Comparison of ENCODE assay signal across 8 mouse cellular contexts in the genomic region with DNA sequence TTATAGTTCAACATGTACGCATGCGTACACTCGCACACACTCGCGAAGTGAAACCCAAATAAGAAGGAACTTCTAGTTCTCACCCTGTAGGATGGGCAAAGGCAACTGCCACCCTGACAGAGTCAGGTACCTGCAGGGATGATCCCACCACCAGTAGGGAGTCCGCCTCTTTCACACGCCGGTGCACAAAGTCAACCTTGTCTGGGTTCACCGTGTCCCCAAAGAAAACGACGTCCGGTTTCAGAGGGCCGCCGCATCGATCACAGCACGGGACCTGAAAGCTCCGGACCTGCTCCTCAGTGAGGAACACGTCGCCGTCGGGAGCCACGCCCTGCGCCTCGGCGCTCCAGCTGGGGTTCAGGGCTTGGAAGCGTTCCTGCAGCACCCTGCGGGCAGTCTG. TPM values are rescaled to one million over a fixed set of nuclear protein-coding genes. Genes with fewer than 3 reads are reported as not detected.
DNase-seq lines count a peak whose midpoint lies in the region; ATAC-seq lines count a peak whose summit lies in the region.

No protein-coding gene starts in this region.

- DNase-seq in kidney, postnatal 14 days: peak; percentile 21
- DNase-seq in kidney, adult 11 months: no peak
- no peak for DNase-seq in forebrain, embryonic 10.5 days (ENCODE audit: extremely low spot score, low spot score)
- DNase-seq in limb, embryonic 10.5 days (ENCODE audit: low spot score): no peak
- no peak for DNase-seq in embryo, embryonic 9.5 days (ENCODE audit: extremely low spot score)
- no peak for DNase-seq in layer of hippocampus, adult 9-10 months (ENCODE audit: low spot score)

- ATAC-seq in neural tube, embryonic 13.5 days (ENCODE audit: low read depth): no peak
- ATAC-seq in activated CD4-positive, CD25-positive, alpha-beta regulatory T cell, adult 4 months: no peak

- WGBS in forebrain, embryonic 10.5 days: 10% methylated on average over 27 of the region's 27 CpGs
- 19% methylated on average over 27 of the region's 27 CpGs for WGBS in limb, embryonic 10.5 days
- WGBS in neural tube, embryonic 13.5 days: 18% methylated on average over 27 of the region's 27 CpGs

- no peaks in the 10 kb centered on the region for H3K9me3 ChIP-seq in forebrain, embryonic 10.5 days
- no peaks in the 10 kb centered on the region for H3K9me3 ChIP-seq in limb, embryonic 10.5 days (replicated peaks)
- H3K9me3 ChIP-seq in neural tube, embryonic 13.5 days: no peaks in the 10 kb centered on the region

- peak overlapping the region; percentile 41 for H3K4me2 ChIP-seq in neural tube, embryonic 13.5 days

- H3K27ac ChIP-seq in forebrain, embryonic 10.5 days: no peak overlapping the region
- H3K27ac ChIP-seq in limb, embryonic 10.5 days: no peak overlapping the region
- H3K27ac ChIP-seq in neural tube, embryonic 13.5 days (replicated peaks): no peak overlapping the region

- H3K9ac ChIP-seq in neural tube, embryonic 13.5 days: no peak overlapping the region

- H3K27me3 ChIP-seq in forebrain, embryonic 10.5 days (ENCODE audit: poor library complexity, severe bottlenecking): peaks cover 47% of the 10 kb centered on the region
- peaks cover 45% of the 10 kb centered on the region for H3K27me3 ChIP-seq in limb, embryonic 10.5 days (ENCODE audit: low read depth, poor library complexity, severe bottlenecking)
- peaks cover 12% of the 10 kb centered on the region for H3K27me3 ChIP-seq in neural tube, embryonic 13.5 days

- peaks cover 3% of the 10 kb centered on the region for H3K36me3 ChIP-seq in forebrain, embryonic 10.5 days (replicated peaks)
- peaks cover 9% of the 10 kb centered on the region for H3K36me3 ChIP-seq in limb, embryonic 10.5 days
- peaks cover 15% of the 10 kb centered on the region for H3K36me3 ChIP-seq in neural tube, embryonic 13.5 days

- H3K4me3 ChIP-seq in forebrain, embryonic 10.5 days: peak overlapping the region; percentile 37
- H3K4me3 ChIP-seq in limb, embryonic 10.5 days: peak overlapping the region; percentile 34
- H3K4me3 ChIP-seq in neural tube, embryonic 13.5 days: peak overlapping the region; percentile 10; the same call in 1 of the 2 replicates

- peaks cover 51% of the 10 kb centered on the region for H3K4me1 ChIP-seq in forebrain, embryonic 10.5 days
- peaks cover 36% of the 10 kb centered on the region for H3K4me1 ChIP-seq in limb, embryonic 10.5 days
- peaks cover 44% of the 10 kb centered on the region for H3K4me1 ChIP-seq in neural tube, embryonic 13.5 days (replicated peaks)

RNA-seq across cellular contexts. Expression of a gene that starts 4.4 kb away (rescaled TPM):
- polyA plus RNA-seq in forebrain, embryonic 10.5 days (2016; fragmentation: Nextera tagmentation; extraction: Ambion mirVana): 13.1 and 13.9 TPM in 2 replicates
- 16.0 and 18.5 TPM in 2 replicates for polyA plus RNA-seq in limb, embryonic 10.5 days (2016; fragmentation: Nextera tagmentation; extraction: Ambion mirVana)
- polyA plus RNA-seq in neural tube, embryonic 13.5 days (2015; fragmentation: Nextera tagmentation; extraction: Ambion mirVana): 26.8 and 33.0 TPM in 2 replicates
- 10 to 100 TPM; 10.4 to 14.9 TPM for polyA plus RNA-seq in activated CD4-positive, CD25-positive, alpha-beta regulatory T cell, adult 4 months (2017; shearing (Covaris generic))

RNA-seq across cellular contexts. Expression of a gene that starts 14.0 kb away (rescaled TPM):
- not detected in 2 replicates for polyA plus RNA-seq in forebrain, embryonic 10.5 days (2016; fragmentation: Nextera tagmentation; extraction: Ambion mirVana)
- polyA plus RNA-seq in limb, embryonic 10.5 days (2016; fragmentation: Nextera tagmentation; extraction: Ambion mirVana): not detected in 2 replicates
- 0.95 TPM in 1 of 2 replicates, not detected in the other for polyA plus RNA-seq in neural tube, embryonic 13.5 days (2015; fragmentation: Nextera tagmentation; extraction: Ambion mirVana)
- polyA plus RNA-seq in activated CD4-positive, CD25-positive, alpha-beta regulatory T cell, adult 4 months (2017; shearing (Covaris generic)): not detected

RNA-seq across cellular contexts. Expression of a gene that starts 26.4 kb away (rescaled TPM):
- polyA plus RNA-seq in forebrain, embryonic 10.5 days (2016; fragmentation: Nextera tagmentation; extraction: Ambion mirVana): 34.3 and 35.8 TPM in 2 replicates
- 36.8 and 45.3 TPM in 2 replicates for polyA plus RNA-seq in limb, embryonic 10.5 days (2016; fragmentation: Nextera tagmentation; extraction: Ambion mirVana)
- 26.5 and 26.6 TPM in 2 replicates for polyA plus RNA-seq in neural tube, embryonic 13.5 days (2015; fragmentation: Nextera tagmentation; extraction: Ambion mirVana)
- polyA plus RNA-seq in activated CD4-positive, CD25-positive, alpha-beta regulatory T cell, adult 4 months (2017; shearing (Covaris generic)): 10 to 100 TPM; 14.5 to 21.0 TPM

RNA-seq across cellular contexts. Expression of a gene that starts 50.7 kb away (rescaled TPM):
- polyA plus RNA-seq in forebrain, embryonic 10.5 days (2016; fragmentation: Nextera tagmentation; extraction: Ambion mirVana): 142 and 158 TPM in 2 replicates
- polyA plus RNA-seq in limb, embryonic 10.5 days (2016; fragmentation: Nextera tagmentation; extraction: Ambion mirVana): 54.0 and 60.6 TPM in 2 replicates
- 66.5 and 66.7 TPM in 2 replicates for polyA plus RNA-seq in neural tube, embryonic 13.5 days (2015; fragmentation: Nextera tagmentation; extraction: Ambion mirVana)
- polyA plus RNA-seq in activated CD4-positive, CD25-positive, alpha-beta regulatory T cell, adult 4 months (2017; shearing (Covaris generic)): not detected
